Mouse (Mus musculus): Measurements from ENCODE around the gene Kctd10.
A peak's percentile ranks its signal among the peaks of the same experiment; 100 is the strongest.

Gene Kctd10

DNA sequence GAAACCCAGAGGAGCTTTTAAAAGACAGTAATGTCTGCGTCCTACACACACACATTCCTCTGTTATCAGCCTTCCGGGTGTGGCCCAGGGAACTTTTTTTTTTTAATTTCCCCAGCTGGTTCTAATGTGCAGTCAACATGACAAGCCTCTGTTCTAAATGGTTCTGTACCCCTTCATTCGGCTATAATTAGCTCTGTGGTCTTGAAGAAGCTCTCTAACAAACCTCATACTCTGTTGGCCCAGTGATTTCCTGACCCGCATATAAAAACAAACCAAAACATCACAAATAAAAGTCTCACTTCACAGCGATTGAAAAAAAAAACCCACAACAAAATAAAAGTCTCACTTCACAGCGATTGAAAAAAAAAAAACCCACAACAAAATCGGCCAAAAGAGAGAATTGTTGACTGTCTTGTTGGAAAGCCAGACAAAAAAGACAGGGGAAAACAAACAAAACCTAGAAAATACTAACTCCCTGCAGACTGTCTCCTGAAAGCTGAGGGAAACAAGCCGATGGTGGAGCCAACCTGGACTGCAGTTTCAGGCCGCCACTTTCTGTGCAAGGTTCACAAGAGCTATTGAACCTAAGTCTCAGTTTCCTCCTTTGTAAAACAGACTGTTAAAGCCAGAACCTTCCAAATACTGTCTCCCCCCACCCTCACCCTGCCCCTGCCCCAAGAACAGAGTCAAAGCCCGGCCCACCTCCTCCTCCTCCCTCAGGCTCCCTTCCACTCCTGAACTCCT, 2.0 kb downstream of the Kctd10 start:
- no peak for DNase-seq

DNA sequence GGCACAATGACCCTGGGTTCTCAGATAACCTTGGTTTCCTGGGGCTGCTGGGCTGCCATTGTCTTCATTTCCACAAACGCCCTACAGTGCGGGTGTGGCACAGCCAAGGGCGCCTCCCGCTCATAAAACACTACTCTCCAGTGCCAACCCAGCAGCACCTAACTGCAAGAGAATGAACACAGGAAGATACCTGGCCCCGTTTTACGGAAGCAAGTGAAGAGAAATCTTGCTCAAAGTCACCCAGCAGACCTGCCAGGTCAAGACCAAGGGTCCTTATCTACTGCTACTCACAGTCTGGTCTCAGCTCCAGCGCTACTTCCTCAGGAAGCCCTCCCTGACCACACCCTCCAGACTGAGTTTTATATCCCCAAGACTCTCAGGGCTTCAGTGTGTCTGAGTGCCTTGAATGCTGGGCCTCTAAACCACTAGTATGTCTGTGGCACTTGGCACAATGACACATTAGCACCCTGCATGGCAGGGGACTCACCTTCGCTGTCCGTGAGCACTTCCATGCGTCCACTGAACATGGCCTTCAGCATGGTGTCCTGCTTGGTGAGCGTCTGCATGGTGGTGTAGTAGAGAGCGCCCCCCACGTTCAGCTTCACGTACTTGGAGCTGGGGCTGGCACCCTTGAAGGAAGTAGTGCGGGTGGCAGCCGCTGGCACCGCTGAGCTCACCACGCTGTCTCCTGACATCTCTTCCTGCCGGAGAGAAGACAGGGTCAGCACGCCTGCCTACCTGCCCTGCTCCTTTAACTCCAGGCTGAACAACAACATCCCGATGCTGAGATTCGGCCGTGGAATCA, 5.7 kb downstream of the Kctd10 start:
- DNase-seq, result peak in 1 of 2 experiments; percentile 22

DNA sequence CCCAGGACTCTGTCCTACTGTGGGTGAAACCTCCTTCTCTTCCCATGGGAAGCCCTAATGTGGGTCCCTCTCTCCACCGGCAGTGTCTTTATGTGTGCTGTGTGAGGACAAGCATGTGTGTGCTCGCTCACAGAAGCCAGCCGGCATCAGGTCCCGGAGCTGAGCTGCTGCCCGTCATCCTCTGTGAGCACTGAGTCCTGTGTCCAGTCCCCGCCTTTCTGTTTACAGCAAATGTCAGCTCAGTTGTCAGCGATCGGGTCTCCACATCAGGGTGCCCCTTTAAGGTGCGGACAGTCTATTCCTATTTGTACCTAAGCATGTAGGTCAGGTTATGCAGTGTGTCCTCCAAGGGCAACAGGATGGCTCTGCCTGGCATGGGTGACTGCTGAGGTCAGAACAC, 6.7 kb downstream of the Kctd10 start:
- no peak for DNase-seq

DNA sequence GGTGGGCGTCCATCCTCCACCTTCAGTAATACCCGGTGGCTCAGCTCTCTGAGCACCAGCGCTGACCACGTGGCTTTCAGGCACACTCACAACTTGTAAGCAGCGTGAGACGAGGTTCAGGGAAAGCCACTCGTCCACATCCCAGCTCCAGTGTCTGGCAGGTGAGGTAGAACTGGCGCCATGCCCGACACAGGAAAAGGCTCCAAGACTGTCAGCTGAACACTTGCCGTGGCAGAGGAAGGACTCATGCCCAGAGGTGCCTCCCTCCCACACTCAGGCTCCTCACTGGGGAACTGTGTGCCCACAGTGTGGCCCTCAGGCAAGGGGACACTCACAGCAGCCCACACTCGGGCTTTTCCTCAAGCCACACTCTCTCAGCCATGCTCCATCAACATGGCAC, 7.1 kb downstream of the Kctd10 start:
- no peak for DNase-seq

DNA sequence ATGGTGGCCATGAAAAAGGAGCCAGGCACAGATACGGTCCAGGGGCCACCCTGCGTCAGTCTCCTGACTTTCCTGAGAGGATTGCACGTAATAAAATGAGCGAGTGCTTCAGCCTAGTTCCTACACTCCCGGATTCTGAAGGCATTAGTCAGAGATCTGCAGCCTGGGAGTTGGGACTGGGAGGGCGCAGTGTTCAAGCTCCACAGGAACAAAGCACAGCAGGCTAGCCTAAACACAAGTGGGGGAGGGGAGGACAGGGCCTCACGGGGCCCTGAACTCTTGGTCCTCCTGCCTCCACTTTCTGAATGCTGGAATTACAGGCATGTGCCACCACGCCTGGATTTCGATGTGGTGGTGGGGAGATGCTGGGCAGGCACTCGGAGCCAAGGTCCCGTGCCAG, 7.7 kb downstream of the Kctd10 start:
- DNase-seq, result no peak

DNA sequence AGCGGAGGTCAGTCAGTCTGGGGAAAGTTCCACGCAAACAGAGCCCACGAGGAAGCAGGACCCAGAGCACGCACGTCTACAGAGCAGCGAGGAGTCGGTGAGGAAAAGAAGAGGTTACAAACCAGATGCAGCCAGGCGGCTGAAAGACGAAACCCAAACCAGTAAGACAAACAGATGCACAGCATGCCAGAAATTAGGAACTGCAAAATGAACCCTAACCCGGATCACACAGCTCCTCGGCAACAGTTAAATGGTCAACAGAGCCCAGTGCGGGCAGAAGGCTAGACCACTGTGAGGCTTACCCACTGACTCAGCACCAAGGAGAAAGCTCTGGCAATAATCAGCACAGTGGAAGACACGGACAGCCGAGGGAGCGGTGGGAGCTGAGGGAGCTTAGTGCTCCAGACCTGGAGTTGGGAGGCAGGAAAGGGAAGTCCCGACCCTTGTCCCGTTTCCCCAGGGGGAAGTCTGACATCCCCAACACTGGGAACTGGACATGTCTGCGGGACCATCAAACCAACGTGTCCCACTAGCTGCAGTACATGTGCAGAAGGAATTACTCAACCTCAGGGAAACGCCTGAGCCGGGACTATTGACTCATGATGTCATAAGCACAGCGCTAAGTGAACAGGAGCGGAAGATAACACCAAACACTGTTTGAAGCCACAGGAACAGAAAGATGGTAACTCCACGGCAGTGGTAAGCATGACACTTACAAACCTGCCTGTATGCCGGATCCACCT, 8.4 kb downstream of the Kctd10 start:
- DNase-seq, result no peak

DNA sequence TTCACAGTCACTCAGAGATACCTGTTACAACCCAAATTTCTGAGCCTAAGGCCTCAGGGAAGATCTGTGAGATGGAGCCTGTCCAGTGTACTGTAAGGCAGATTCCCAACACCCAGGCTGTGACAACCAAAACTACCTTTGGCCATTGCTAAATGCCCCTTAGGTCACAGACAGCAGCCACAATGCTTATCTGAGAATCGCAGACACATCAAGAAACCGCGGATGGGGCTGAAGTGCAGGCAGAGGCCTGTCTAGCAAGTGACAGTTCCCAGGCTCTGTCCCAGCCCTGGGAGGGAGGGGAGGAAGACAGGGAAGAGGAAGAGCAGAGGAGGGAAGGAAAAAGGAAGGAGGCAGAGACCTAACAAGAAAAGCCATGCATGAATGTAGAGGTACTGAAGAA, 9.0 kb downstream of the Kctd10 start:
- DNase-seq, result no peak

DNA sequence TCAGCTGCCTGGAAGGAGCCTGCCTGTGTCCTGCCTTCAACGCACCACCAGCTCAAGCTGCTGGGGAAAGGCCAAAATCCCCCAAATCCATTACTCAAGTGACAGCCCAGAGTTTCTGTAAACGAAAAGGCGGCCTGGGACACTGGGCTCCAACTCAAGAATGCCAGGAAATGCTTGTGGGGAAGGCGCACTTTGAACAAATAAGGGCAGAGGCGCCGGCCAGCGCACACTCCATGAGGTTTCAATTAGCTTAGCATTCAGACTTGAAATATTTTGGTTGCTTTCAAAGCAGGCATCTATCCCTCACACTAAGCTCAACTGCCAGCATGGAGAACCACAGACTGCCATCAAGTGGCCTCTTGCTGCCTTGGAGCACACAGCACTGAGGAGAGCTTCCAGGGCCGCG, 9.9 kb downstream of the Kctd10 start:
- DNase-seq, result no peak

DNA sequence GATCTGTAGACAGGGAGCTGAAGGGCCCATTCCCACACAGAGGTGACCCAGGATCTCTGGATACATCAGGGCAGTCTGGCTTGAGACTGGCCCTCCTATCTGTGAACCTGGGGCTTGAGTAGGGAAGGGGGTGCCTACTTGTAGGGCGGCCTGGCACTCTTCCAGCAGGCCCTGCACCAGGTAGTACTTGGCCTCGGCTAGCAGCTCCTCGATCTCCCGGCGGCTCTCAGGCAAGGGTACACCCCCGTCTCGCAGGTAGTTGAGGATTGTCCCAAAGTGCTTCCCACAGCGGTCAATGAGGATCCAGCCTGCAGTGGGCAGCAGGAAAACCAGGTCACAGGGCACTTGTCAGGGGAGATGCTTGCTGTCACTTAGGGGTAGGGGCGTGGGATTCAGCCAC, 10.4 kb downstream of the Kctd10 start:
- no peak for DNase-seq

DNA sequence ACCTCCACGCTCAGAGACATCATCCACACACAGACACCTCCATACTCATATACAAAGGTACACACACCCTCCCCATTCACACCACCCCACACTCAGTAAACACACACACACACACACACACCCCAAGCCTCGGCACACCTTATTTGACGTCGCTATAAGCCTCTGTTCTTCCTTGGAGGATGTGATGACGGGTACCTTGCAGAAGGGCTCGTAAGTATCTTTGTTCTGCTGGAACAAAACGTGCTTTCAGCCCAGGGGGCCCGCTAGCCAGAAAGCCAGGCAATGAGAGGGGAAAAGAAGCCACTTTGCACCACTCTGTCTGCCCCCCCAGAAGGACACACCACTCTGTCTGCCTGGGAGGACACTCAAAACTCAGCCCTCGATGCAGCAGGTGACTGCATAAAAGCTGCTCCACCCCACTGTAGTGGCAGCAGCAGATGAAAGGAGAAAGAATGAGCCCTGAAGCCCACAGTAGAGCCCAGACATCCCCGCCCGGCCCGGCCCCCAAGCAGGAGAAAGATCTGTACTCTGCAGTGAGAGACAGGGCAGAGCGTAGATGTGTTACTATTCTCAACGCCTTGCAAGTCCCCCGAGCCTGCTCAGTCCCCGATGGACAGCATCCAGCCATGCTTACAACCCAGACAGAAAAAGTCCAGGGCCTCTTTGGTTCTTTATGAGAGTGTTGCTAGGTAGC, 11.4 kb downstream of the Kctd10 start:
- DNase-seq, result no peak

DNA sequence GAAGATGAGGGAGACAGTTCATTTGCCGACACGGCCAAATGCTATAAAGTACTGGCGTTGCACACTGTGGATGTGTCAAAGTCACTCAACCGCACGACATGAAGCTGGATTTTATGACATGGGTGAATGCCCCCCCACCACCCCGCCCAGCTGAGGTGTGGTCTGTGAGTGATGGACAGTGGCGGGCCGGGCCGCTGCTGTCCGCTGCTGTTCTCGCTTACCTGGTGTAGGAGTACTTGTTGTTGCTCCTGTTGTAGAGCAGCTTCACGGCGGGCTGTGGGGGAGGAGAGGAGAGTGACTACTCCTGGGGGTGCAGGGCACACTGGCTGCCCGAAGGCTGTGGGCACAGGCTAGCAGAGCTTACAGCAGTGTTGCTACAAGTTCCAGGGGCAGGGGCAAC, 12.2 kb downstream of the Kctd10 start:
- no peak for DNase-seq

DNA sequence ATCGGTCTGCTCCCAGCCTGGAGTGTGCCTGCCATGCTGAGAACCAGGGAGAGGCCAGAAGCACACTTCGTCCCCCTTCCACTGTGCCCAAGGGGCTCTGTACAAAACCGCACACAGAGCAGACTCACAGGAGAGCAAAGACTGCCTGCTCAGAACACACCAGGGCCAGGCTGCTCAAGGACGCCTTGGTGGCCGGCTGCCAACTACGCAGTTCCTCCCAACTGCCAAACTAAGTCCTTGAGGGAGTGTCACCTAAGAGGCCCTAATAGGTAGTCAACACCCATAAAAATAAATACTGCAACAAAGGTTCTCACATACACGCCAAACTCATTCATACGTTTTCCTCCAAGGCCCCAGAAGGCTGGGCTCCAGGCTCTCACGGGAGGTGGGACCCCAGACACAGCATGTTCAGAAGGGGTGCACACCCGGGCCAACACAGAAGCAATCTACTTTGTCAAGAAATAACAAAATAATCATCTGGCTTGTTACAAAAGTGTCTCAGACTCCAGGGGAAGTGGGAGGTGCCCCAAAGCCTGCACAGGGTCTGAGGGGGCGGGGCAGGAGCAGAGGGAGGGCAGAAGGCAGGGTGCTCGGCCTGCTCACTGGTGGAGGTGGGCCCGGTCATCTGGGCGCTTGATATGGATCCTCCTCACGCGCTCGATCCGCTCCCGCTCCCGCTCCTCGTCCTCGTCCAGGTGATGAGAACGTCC, 15.1 kb downstream of the Kctd10 start:
- DNase-seq, result no peak

DNA sequence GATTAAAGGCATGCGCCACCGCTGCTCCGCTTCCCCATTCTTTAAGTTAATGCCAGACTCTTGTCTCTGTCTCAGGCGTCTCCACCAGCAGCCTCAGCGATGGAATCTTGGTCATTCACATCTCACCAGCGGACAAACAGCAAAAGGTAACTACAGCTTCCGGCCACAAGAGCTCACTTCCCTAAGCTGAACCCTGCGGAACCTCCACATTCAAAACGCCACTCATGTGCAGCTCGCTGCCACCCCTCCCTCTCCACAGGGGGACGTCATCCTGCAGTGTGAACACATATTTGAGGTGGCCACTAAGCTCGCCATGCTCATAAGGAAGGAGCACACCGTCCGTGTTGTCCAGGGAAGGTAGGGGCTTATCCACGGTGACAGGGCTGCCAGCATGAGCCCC, 19.3 kb downstream of the Kctd10 start:
- DNase-seq, result no peak

DNA sequence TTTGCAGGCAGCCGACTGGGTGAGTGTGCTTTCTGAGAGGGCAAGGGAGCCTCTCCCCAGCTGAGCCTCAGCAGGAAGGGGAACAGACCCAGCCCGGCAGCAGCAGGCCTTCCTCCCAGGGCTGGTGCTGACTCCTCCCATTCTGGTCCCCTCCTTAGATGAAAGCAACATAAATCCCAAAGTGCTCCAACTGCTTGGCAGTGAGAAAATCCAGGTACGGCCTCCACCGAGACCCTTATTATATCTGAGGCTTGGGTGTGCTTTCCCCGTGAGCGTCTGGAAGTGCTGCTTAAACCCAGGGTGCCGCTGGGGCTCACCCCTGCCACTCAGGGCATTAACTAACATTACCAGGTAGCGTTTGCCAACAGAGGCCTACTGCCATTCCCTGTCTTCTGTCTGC, 20.7 kb downstream of the Kctd10 start:
- no peak for DNase-seq

DNA sequence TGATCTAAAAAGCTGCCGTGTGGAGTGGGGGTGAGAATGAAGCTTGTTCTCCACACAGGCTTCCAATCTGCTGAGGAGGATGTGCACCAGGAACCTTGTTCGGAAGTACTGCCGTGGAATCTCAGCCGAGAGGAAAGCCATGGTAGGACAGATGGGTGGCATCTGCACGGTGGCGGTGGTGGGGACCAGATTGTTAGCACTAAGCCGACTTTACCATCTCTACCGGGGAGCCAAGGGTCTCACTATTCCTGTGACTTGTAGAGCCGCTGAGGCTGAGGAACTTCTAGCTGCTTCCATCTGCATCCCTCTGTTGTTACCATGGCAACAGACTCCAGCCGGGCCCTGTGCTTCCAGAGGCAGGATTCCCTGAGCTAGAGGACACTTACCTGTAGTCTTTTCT, 21.5 kb downstream of the Kctd10 start:
- no peak for DNase-seq

DNA sequence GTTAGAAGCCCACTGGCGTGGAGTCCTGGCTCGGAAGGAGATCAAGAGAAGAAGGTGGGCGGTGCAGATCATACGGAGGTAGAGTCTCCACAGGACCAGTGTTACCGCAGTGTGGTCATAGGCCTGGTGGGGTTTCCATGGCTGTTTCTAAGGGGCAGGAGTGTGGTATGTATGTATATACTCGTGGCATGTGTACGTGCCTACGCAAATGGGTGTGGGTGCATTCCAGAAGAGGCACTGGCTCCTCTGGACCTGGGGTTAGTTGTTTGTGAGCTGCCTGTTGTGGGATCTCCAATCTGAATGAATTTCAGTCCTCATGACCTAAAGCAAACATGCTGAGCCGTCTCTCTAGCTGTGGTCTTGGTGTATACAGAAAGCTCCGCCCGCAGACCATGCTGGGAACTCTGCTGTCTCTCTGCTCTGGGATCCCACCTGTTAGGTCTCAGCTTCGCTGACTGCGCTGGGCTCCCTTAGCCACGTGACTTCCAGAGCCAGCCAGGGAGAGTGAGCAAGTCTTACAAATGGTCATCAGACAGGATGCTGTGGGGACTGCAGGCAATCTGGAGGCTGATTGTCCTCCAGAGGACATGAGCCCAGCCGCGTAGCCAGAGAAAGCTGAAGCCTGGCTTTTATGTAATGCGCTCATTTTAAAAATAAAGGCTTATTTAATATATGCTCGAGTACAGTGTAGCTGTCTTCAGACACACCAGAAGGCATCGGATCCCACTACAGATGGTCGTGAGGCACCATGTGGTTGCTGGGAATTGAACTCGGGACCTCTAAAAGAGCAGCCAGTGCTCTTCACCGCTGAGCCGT, 23.2 kb downstream of the Kctd10 start:
- no peak for DNase-seq

DNA sequence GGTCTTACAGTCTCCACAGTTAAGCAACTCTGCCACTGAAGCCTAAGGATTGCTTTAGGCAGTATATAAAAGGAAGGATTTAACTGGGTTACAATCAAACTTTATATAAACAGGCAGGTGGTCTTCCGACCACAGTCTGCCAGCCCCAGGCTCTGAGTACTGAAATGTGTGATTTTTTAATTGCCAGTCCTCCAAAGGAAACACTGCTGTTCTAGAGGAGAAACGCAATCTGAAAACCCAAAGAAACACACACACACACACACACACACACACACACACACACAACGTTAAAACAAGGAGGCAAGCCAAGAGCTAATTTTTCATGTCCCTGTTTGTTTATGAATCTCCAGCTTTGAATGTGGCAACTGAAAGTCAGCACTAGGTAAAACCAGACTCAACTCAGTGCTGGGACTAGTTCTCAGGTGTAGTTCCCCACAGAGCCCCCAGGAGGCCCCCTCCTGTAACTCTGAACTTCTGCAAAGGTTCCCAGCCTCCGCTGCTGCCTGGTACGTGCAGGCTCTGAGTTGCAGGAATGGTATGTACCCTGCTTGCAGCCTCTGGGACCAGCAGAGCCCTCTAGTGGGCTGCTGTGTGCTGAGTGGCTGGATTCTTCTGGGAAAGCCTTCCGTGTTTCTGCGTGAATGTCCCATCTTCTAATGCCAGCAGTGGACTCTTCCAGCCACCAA, 23.9 kb downstream of the Kctd10 start:
- DNase-seq, result peak; percentile 40 to 60

DNA sequence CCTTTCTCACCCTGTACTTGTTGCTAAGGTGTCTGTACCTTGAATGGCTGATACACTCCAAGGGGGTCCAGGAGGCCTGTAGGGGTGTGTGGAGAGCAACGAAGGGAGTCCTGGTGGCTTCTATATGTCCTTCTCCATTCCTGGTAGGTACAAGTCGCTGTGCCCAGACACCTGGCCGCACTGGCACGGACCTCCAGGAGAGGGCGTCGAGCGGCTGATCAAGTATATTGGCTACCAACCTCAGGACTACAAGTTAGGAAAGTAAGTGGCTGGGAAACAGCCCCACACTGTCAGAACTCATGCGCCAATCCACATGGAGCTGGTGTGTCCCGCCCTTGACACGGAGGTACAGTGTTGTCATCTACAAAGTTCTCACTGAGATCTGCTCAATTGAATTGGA, 28.8 kb downstream of the Kctd10 start:
- DNase-seq, result no peak

DNA sequence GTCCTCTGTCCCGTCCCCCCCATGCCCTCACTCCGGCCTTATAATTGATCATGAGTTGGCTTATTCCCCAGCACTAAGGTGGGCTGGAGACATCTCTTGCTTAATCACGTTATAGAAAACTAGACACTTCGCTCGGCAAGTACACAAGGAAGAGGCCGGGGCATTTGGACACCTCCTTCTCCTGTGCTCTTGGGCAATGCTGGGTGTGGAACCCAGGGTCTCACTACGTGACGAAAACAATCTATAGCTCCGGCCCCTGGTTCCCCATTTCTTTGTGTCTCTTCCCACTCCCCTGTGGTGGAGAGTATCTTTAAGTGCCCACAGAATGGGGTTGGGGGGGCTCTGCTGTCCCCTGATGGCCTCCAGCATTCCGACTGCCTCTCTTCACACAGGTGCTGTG, 33.3 kb downstream of the Kctd10 start:
- DNase-seq, result no peak

DNA sequence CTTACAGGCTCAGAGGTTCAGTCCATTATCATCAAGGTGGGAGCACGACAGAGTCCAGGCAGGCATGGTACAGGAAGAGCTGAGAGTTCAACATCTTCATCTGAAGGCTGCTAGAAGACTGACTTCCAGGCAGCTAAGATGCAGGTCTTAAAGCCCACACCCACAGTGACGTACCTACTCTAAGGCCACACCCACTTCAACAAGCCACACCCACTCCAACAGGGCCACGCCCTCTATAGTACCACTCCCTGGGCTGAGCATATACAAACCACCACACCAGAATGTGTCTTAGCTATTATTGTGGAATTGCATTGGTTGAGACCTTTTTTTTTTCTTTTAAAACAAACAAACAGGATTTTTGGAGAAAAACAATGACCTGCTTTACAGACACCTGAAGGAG, 34.8 kb downstream of the Kctd10 start:
- DNase-seq, result no peak

DNA sequence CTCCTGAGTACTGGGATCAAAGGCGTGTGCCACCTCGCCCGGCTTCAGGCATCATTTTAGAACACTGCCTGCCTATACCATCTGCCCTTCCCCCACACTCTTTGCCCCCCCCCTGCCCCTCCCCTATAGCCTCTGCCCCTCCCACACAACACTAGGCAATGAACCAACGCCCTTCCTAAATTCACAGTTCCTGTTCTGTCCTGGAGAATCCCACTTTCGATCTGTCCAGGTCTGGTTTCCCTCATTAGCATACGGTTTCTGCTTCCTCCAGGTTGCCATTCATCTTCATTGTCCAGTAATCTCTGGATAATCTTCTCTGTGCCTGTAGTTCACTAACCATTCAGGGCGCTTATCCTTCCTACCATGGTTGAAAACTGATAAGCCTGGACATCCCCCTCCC, 36.7 kb downstream of the Kctd10 start:
- DNase-seq, result no peak
